Mouse (Mus musculus) liver, adult (tissue): Measurements from ENCODE around the gene Rmdn3.

ENCODE experiments used
- GATA4 ChIP-seq: IDR thresholded peaks from 2 replicates; pipeline ENCODE4 v1.6.1; 2014; ENCODE audit warnings: mild to moderate bottlenecking, low read length; ENCODE audit not compliant: insufficient replicate concordance

Rmdn3 gene

GRCm38 (mm10) chr2:119147775-119148174 is 9.1 kb downstream of the Rmdn3 start:
- no peak for TF ChIP-seq GATA4

- TF ChIP-seq GATA4: no peak
These were observed 9.6 kb downstream of the Rmdn3 start for GRCm38 (mm10) chr2:119147160-119147678.

- TF ChIP-seq GATA4: no peak
These were observed 10.4 kb downstream of the Rmdn3 start for GRCm38 (mm10) chr2:119146435-119146834.

DNA sequence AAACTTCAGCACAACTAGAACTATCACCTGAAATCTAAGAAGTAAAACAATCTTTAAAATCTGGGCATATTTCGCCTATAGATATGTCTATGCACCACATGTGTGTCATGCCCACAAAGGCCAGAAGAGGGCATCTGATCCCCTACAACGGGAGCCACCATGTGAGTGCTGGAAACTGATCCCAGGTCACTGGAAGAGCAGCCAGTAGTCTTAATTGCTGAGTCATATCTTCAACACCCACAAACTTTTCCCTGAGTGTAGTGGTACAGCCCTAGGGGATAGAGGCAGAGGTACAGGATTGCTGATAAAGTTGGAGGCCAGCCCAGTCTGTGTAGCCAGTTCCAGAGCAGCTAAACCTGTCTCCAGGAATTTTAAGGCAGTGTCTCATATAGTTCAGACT is 11.6 kb downstream of the Rmdn3 start:
- TF ChIP-seq GATA4: no peak

DNA sequence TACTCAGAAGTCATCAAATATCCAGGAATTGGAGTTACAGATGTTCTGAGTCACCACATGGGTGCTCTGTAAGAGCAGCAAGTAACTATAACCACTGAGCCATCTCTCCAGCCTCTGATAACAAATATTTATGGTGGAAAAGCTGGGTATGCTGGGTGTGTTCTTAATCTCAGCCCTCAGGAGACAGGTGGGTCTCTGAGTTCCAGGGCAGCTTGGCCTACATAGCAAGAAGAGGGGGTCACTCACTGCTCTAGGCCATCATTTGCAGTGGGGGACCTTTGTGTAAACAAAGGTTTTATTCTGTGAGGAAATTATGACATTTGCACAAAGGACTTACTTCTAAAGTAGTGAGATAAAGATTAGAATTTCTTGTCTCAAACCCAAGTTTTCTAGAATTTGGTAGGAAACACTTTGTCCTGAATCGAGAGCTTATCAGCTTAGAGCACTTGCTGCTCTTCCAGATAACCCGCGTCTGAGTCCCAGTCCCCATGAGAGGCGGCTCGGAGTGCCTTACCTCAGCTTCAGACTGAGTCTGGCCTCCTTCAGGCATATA is 20.4 kb downstream of the Rmdn3 start:
- no peak for TF ChIP-seq GATA4

- TF ChIP-seq GATA4: no peak
These were observed 43.5 kb downstream of the Rmdn3 start for GRCm38 (mm10) chr2:119113121-119113925.

GRCm38 (mm10) chr2:119112438-119113112 is 44.3 kb downstream of the Rmdn3 start, which contains the start of gene Rad51:
TSS of gene Rad51 (plus strand) at chr2:119112793.
- TF ChIP-seq GATA4: peak; percentile 79; the same call in 1 of the 2 replicates

- no peak for TF ChIP-seq GATA4
These were observed 45.8 kb downstream of the Rmdn3 start for GRCm38 (mm10) chr2:119111060-119111459.

GRCm38 (mm10) chr2:119108554-119108953 is 48.3 kb downstream of the Rmdn3 start:
- TF ChIP-seq GATA4: no peak

- no peak for TF ChIP-seq GATA4
These were observed 50.3 kb downstream of the Rmdn3 start for GRCm38 (mm10) chr2:119106583-119106982.

GRCm38 (mm10) chr2:119101552-119101951 is 55.3 kb downstream of the Rmdn3 start:
- TF ChIP-seq GATA4: no peak
